19 mouse cellular contexts compared by ENCODE assay signal in the genomic region with DNA sequence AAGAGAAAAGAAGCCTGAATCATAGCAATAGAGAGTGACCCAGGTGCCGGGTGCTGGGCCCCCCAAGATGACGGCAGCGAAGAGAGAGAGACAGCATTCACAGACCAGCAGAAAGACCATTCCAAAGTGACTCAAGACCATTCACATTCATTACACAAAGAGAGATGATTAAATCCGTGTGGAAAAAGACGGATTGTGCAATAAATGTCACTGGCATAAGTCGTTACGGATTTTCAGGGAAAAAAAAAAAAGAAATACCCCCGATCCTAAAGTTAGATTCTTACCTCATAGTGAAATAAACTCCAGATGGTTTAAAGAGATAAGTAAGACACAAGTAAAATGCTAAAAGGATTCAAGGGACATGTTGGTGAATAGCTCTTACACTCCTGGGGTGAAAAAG.
"Had no signal": no experiment of that assay in that cellular context is flagged by ENCODE, and none has a peak within 500 bp of the region (broad histone marks: within the 10 kb centered on the region; RNA-seq: fewer than 3 reads in every experiment).

No protein-coding gene starts in this region.

- ATAC-seq: midbrain, embryonic 13.5 days; midbrain, embryonic 16.5 days had no signal

- H3K36me3 ChIP-seq: kidney, embryonic 15.5 days; limb, embryonic 12.5 days; liver, embryonic 13.5 days; midbrain, embryonic 10.5 days; midbrain, embryonic 13.5 days; neural tube, embryonic 13.5 days had no signal

- H3K9ac ChIP-seq: kidney, embryonic 15.5 days; limb, embryonic 12.5 days; liver, embryonic 13.5 days; midbrain, embryonic 13.5 days; neural tube, embryonic 13.5 days had no signal

- H3K9me3 ChIP-seq: kidney, embryonic 15.5 days; liver, embryonic 13.5 days; midbrain, embryonic 10.5 days; midbrain, embryonic 13.5 days had no signal

- DNase-seq: kidney, adult 2 months; kidney, postnatal 10 days; kidney, postnatal 36 days; layer of hippocampus, postnatal 36 days; liver, embryonic 13.5 days; lung, adult 2 months; retina, postnatal 1 day; right cerebral cortex, postnatal 25 days; thymus, adult 18-20 months; thymus, postnatal 36 days had no signal

- H3K4me3 ChIP-seq: kidney, embryonic 15.5 days; left cerebral cortex, adult 2 months; limb, embryonic 12.5 days; liver, embryonic 13.5 days; megakaryocyte, embryonic 14.5 days; midbrain, embryonic 10.5 days; midbrain, embryonic 13.5 days; myocyte; neural tube, embryonic 13.5 days had no signal

- H3K27ac ChIP-seq: kidney, embryonic 15.5 days; left cerebral cortex, adult 2 months; limb, embryonic 12.5 days; liver, embryonic 13.5 days; midbrain, embryonic 10.5 days; midbrain, embryonic 13.5 days; neural tube, embryonic 13.5 days had no signal

- H3K27me3 ChIP-seq: liver, embryonic 13.5 days; midbrain, embryonic 13.5 days; neural tube, embryonic 13.5 days had no signal

- H3K4me2 ChIP-seq: kidney, embryonic 15.5 days; limb, embryonic 12.5 days; liver, embryonic 13.5 days; midbrain, embryonic 13.5 days; neural tube, embryonic 13.5 days had no signal

- H3K4me1 ChIP-seq: kidney, embryonic 15.5 days; limb, embryonic 12.5 days; liver, embryonic 13.5 days; megakaryocyte, embryonic 14.5 days; midbrain, embryonic 10.5 days; midbrain, embryonic 13.5 days; neural tube, embryonic 13.5 days had no signal
